Mouse (Mus musculus): ENCODE results near the gene Plcxd2. TPM values are rescaled to one million over a fixed set of nuclear protein-coding genes. Genes with fewer than 3 reads are reported as not detected.

Plcxd2 gene
- total RNA-seq, 2 experiments from 2014 or later: 0.33 to 0.43 TPM

Other genes with a start within 250 kb of the Plcxd2 start
- gene Phldb2, start 56.6 kb downstream of the Plcxd2 start, total RNA-seq (2021): 10 to 100 TPM; 17.3 to 19.3 TPM
- under 1 TPM in 1 of 2 experiments, not detected in 1; 0.09 TPM for gene Cd96, start 110.0 kb upstream of the Plcxd2 start, total RNA-seq (2021)
- gene Gm4737, start 144.9 kb upstream of the Plcxd2 start, total RNA-seq (2021): 10 to 100 TPM; 18.9 to 20.1 TPM